Mouse (Mus musculus) intestine, postnatal 0 days (tissue): ENCODE data around the gene Klrb1. TPM values are rescaled to one million over a fixed set of nuclear protein-coding genes. Genes with fewer than 3 reads are reported as not detected.
"Not testable (repeated sequence)": the region's sequence is repeated elsewhere in the genome, so short reads cannot be mapped to it uniquely, and the experiment has no call there.

Source experiments
- ATAC-seq: fragments of 200-750 bp; cut with Nextera tagmentation; 2 replicates; pipeline ENCODE4 v1.8.0; 2017; ENCODE audit warnings: mild to moderate bottlenecking, moderate TSS enrichment, moderate library complexity
- H3K27ac ChIP-seq: fragments of 300-500 bp; sonication (generic); 2 replicates; pipeline ENCODE4 v1.5.1; 2014; ENCODE audit warnings: mild to moderate bottlenecking, low read depth, low read length, moderate library complexity
- H3K27me3 ChIP-seq: fragments of 300-500 bp; sonication (generic); replicated peaks from 2 replicates; pipeline ENCODE4 v1.6.1; 2014; ENCODE audit warnings: low read length, mixed read lengths; ENCODE audit not compliant: control insufficient read depth, insufficient read depth
- H3K36me3 ChIP-seq: fragments of 300-500 bp; sonication (generic); 2 replicates; pipeline ENCODE4 v1.6.1; 2014; ENCODE audit warnings: mild to moderate bottlenecking, moderate library complexity; ENCODE audit not compliant: control insufficient read depth, insufficient read depth
- H3K4me1 ChIP-seq: fragments of 300-500 bp; sonication (generic); replicated peaks from 2 replicates; pipeline ENCODE4 v1.6.1; 2014; ENCODE audit warnings: antibody characterized with exemption, low read length, mixed read lengths; ENCODE audit not compliant: control insufficient read depth, insufficient read depth
- H3K4me2 ChIP-seq: fragments of 300-500 bp; sonication (generic); replicated peaks from 2 replicates; pipeline ENCODE4 v1.6.1; 2014; ENCODE audit warnings: low read depth, mild to moderate bottlenecking, moderate library complexity
- H3K4me3 ChIP-seq: fragments of 300-500 bp; sonication (generic); 2 replicates; pipeline ENCODE4 v1.5.1; 2014; ENCODE audit warnings: low read depth, low read length
- H3K9ac ChIP-seq: fragments of 300-500 bp; sonication (generic); 2 replicates; pipeline ENCODE4 v1.6.1; 2014; ENCODE audit warnings: mild to moderate bottlenecking, low read depth, low read length
- H3K9me3 ChIP-seq: fragments of 300-500 bp; sonication (generic); 2 replicates; pipeline ENCODE4 v1.6.1; 2016; ENCODE audit warnings: mixed run types; ENCODE audit not compliant: control insufficient read depth
- CTCF ChIP-seq: sonication (generic); IDR thresholded peaks from 2 replicates; pipeline ENCODE4 v1.5.1; 2016; ENCODE audit warnings: low read depth, mild to moderate bottlenecking, control low read depth, antibody characterized with exemption, moderate library complexity
- WGBS: fragments of 180-500 bp; shearing (Covaris S2); extraction: QIAGEN DNeasy Blood & Tissue Kit; methylation state at CpG from one replicate; pipeline ENCODE4 v1.1.7; 2014; 5-methylcytosine and 5-hydroxymethylcytosine counted together
- polyA plus RNA-seq: library from polyadenylated mRNA; unstranded; fragments of >200 nt; fragmentation: Nextera tagmentation; extraction: Ambion mirVana; gene quantifications from 2 replicates; pipeline ENCODE4 v1.2.1, GENCODE M21; 2015

Gene Klrb1
- 0.13 and 0.29 TPM in 2 replicates for polyA plus RNA-seq

- WGBS, result 85% methylated on average over 4 of the region's 4 CpGs
- no peak for TF ChIP-seq CTCF
- H3K4me1 ChIP-seq, result no peaks in the 10 kb centered on the region
- H3K4me2 ChIP-seq, result no peak within 1 kb of the TSS
- no peaks in the 10 kb centered on the region for H3K9me3 ChIP-seq
- H3K27me3 ChIP-seq, result no peaks in the 10 kb centered on the region
- no peak within 1 kb of the TSS for H3K9ac ChIP-seq
- no peak for ATAC-seq
- H3K4me3 ChIP-seq, result no peak within 1 kb of the TSS
- H3K27ac ChIP-seq, result no peak within 1 kb of the TSS
- H3K36me3 ChIP-seq, result no peaks in the 10 kb centered on the region
Measured at GRCm38 (mm10) chr6:128722959-128723358, at the start of gene Klrb1. TSS of gene Klrb1 (minus strand) at chr6:128723059.

GRCm38 (mm10) chr6:128769481-128770253, 46.8 kb upstream of the Klrb1 start:
- H3K9ac ChIP-seq, result no peak overlapping the region
- no peaks in the 10 kb centered on the region for H3K4me1 ChIP-seq
- no peak overlapping the region for H3K4me2 ChIP-seq
- no peaks in the 10 kb centered on the region for H3K36me3 ChIP-seq
- no peak overlapping the region for H3K27ac ChIP-seq
- WGBS, result 67% methylated on average over 10 of the region's 10 CpGs
- H3K4me3 ChIP-seq, result no peak overlapping the region
- H3K9me3 ChIP-seq, result no peaks in the 10 kb centered on the region
- no peak for ATAC-seq
- TF ChIP-seq CTCF, result no peak
- no peaks in the 10 kb centered on the region for H3K27me3 ChIP-seq

DNA sequence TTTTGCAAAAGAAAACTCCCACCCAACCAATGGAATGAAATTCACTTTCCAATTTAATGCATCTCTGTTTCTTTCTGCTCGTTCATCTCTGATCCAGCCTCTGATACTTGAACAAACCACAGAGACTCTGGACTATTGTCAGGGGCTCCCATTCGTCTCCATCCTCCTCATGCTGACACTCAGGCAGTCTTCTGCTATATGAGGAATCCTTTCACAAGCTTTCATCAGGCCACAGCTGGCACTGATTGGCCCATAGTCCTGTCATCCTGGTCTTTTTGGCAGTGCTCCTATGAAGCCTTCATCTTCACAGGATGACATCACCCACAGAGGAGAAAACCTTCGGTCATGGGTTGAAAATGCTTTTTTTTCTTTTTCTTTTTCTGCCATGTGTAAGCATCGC, 45.2 kb upstream of the Klrb1 start:
- no peak overlapping the region for H3K4me3 ChIP-seq
- no peaks in the 10 kb centered on the region for H3K27me3 ChIP-seq
- no peaks in the 10 kb centered on the region for H3K4me1 ChIP-seq
- H3K9me3 ChIP-seq, result no peaks in the 10 kb centered on the region
- no peak overlapping the region for H3K27ac ChIP-seq
- H3K36me3 ChIP-seq, result no peaks in the 10 kb centered on the region
- H3K4me2 ChIP-seq, result no peak overlapping the region
- ATAC-seq, result no peak
- no peak for TF ChIP-seq CTCF
- WGBS, result 80% methylated on average over 4 of the region's 4 CpGs
- H3K9ac ChIP-seq, result no peak overlapping the region

GRCm38 (mm10) chr6:128766486-128767254, 43.8 kb upstream of the Klrb1 start:
- not testable (repeated sequence) for H3K27me3 ChIP-seq, H3K9ac ChIP-seq, H3K4me1 ChIP-seq, H3K27ac ChIP-seq, H3K36me3 ChIP-seq, H3K9me3 ChIP-seq, H3K4me2 ChIP-seq, H3K4me3 ChIP-seq, ATAC-seq
- WGBS, result 60% methylated on average over 6 of the region's 6 CpGs
- TF ChIP-seq CTCF, result peak; percentile 78

DNA sequence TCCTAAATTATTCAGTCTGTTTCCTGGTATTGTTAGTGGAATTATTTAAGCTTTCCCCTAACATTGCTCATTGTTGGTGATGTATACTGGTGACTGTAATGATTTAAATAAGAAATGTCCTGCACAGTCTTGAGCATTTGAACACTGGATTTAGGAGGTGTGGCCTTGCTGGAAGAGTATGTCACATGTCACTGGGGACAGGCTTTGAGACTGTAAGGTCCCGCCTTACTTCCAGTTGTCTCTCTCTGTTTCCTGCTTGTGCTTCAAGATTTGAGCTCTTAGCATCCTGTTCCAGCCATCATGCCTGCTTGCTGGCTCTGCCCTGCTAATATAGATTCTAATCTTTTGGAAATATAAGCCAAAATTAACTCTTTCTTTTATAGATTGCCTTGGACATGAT, 42.4 kb upstream of the Klrb1 start:
- H3K9me3 ChIP-seq, result no peaks in the 10 kb centered on the region
- H3K27ac ChIP-seq, result no peak overlapping the region
- no peaks in the 10 kb centered on the region for H3K27me3 ChIP-seq
- ATAC-seq, result no peak
- H3K9ac ChIP-seq, result no peak overlapping the region
- H3K4me2 ChIP-seq, result no peak overlapping the region
- WGBS, result 83% methylated on average over 1 of the region's 1 CpGs
- H3K4me3 ChIP-seq, result no peak overlapping the region
- TF ChIP-seq CTCF, result no peak
- H3K36me3 ChIP-seq, result no peaks in the 10 kb centered on the region
- no peaks in the 10 kb centered on the region for H3K4me1 ChIP-seq

GRCm38 (mm10) chr6:128764598-128764997, 41.7 kb upstream of the Klrb1 start:
- 22% methylated on average over 5 of the region's 5 CpGs for WGBS
- H3K4me1 ChIP-seq, result no peaks in the 10 kb centered on the region
- H3K27ac ChIP-seq, result no peak overlapping the region
- H3K9me3 ChIP-seq, result no peaks in the 10 kb centered on the region
- H3K4me2 ChIP-seq, result peak overlapping the region; percentile 53
- peak overlapping the region; percentile 23 for H3K4me3 ChIP-seq
- H3K9ac ChIP-seq, result no peak overlapping the region
- H3K27me3 ChIP-seq, result no peaks in the 10 kb centered on the region
- no peaks in the 10 kb centered on the region for H3K36me3 ChIP-seq
- TF ChIP-seq CTCF, result no peak
- ATAC-seq, result no peak
